Mouse (Mus musculus) MEL (cell line): ENCODE results near the gene Slc30a1. TPM values are rescaled to one million over a fixed set of nuclear protein-coding genes. Genes with fewer than 3 reads are reported as not detected.
A peak's percentile ranks its signal among the peaks of the same experiment; 100 is the strongest.

ENCODE experiments used
- DNase-seq: peaks from one replicate; pipeline ENCODE4 v3.0.0; 2011; ENCODE audit warnings: low read depth, low spot score
- H3K27ac ChIP-seq: 2 replicates; pipeline ENCODE4 v1.5.1; 2012; ENCODE audit warnings: low read depth, mild to moderate bottlenecking, control low read depth, low read length, moderate library complexity; ENCODE audit not compliant: control insufficient read depth
- H3K27me3 ChIP-seq, 2 experiments: fragments of 150-350 bp in 1 of 2; sonication (generic) in 1 of 2; 2 replicates each; pipeline ENCODE4 v1.6.1; 2012; ENCODE audit warnings: low read length in 2 of 2, mild to moderate bottlenecking in 2 of 2, improper control_type of control experiment in 1 of 2, moderate library complexity in 1 of 2; ENCODE audit not compliant: insufficient read depth in 2 of 2, control insufficient read depth in 1 of 2
- H3K36me3 ChIP-seq, 2 experiments: 2 replicates each; pipeline ENCODE4 v1.6.1; 2012 to 2014; ENCODE audit warnings: low read length in 2 of 2, improper control_type of control experiment in 1 of 2, inconsistent platforms in 1 of 2, mild to moderate bottlenecking in 1 of 2; ENCODE audit not compliant: insufficient read depth in 2 of 2, control insufficient read depth in 1 of 2
- H3K4me1 ChIP-seq, 2 experiments: fragments of 150-350 bp in 1 of 2; sonication (generic) in 1 of 2; 2 replicates each; pipeline ENCODE4 v1.6.1; 2012; ENCODE audit warnings: low read length in 2 of 2, improper control_type of control experiment in 1 of 2, mild to moderate bottlenecking in 1 of 2; ENCODE audit not compliant: insufficient read depth in 2 of 2, control insufficient read depth in 1 of 2
- H3K4me3 ChIP-seq, 2 experiments: fragments of 150-350 bp in 1 of 2; sonication (generic) in 1 of 2; 2 replicates each; pipeline ENCODE4 v1.5.1; 2012; ENCODE audit warnings: low read depth in 2 of 2, low read length in 2 of 2, mild to moderate bottlenecking in 2 of 2, moderate library complexity in 2 of 2, control low read depth in 1 of 2, improper control_type of control experiment in 1 of 2; ENCODE audit not compliant: control insufficient read depth in 1 of 2, insufficient read depth in 1 of 2
- H3K79me2 ChIP-seq: 2 replicates; pipeline ENCODE4 v1.6.1; 2012; ENCODE audit warnings: mild to moderate bottlenecking, low read length, moderate library complexity; ENCODE audit not compliant: control insufficient read depth, poor library complexity, insufficient read depth
- H3K9ac ChIP-seq: 2 replicates; pipeline ENCODE4 v1.6.1; 2012; ENCODE audit warnings: low read depth, mild to moderate bottlenecking, control low read depth, low read length, moderate library complexity; ENCODE audit not compliant: control insufficient read depth, poor library complexity, severe bottlenecking
- H3K9me3 ChIP-seq: fragments of 150-350 bp; sonication (generic); replicated peaks from 2 replicates; pipeline ENCODE4 v1.6.1; 2012; ENCODE audit warnings: mild to moderate bottlenecking, low read length, improper control_type of control experiment, moderate library complexity; ENCODE audit not compliant: insufficient read depth
- BHLHE40 ChIP-seq: IDR thresholded peaks from 2 replicates; pipeline ENCODE4 v1.6.1; 2012; ENCODE audit warnings: low read depth, mild to moderate bottlenecking, inconsistent platforms, low read length, improper control_type of control experiment, borderline replicate concordance
- CHD2 ChIP-seq: IDR thresholded peaks from 2 replicates; pipeline ENCODE4 v1.6.1; 2011; ENCODE audit warnings: low read length, improper control_type of control experiment
- EP300 ChIP-seq, 2 experiments: IDR thresholded peaks; 2 replicates each; pipeline ENCODE4 v1.6.1; 2011; ENCODE audit warnings: improper control_type of control experiment in 2 of 2, low read length in 2 of 2, low read depth in 1 of 2, mild to moderate bottlenecking in 1 of 2
- GATA1 ChIP-seq: IDR thresholded peaks from 2 replicates; pipeline ENCODE4 v1.6.1; 2011; ENCODE audit warnings: low read depth, low read length, improper control_type of control experiment
- KAT2A ChIP-seq: conservative IDR thresholded peaks from 2 replicates; pipeline ENCODE4 v1.6.1; 2012; ENCODE audit warnings: low read depth, low read length, improper control_type of control experiment, inconsistent platforms
- MAX ChIP-seq: IDR thresholded peaks from 2 replicates; pipeline ENCODE4 v1.6.1; 2011; ENCODE audit warnings: low read length, improper control_type of control experiment
- MXI1 ChIP-seq: IDR thresholded peaks from 2 replicates; pipeline ENCODE4 v1.6.1; 2011; ENCODE audit warnings: mild to moderate bottlenecking, low read depth, low read length, improper control_type of control experiment
- POLR2A ChIP-seq, 2 experiments: IDR thresholded peaks; 2 replicates each; pipeline ENCODE4 v1.6.1; 2011 to 2012; ENCODE audit warnings: low read length in 2 of 2, mild to moderate bottlenecking in 2 of 2, control low read depth in 1 of 2, improper control_type of control experiment in 1 of 2, low read depth in 1 of 2, moderate library complexity in 1 of 2; ENCODE audit not compliant: control insufficient read depth in 1 of 2, insufficient read depth in 1 of 2, poor library complexity in 1 of 2
- RCOR1 ChIP-seq: IDR thresholded peaks from 2 replicates; pipeline ENCODE4 v1.6.1; 2012; ENCODE audit warnings: low read depth, mild to moderate bottlenecking, inconsistent platforms, low read length, improper control_type of control experiment
- SIN3A ChIP-seq: IDR thresholded peaks from 2 replicates; pipeline ENCODE4 v1.6.1; 2012; ENCODE audit warnings: low read length, improper control_type of control experiment, inconsistent platforms
- TCF12 ChIP-seq: IDR thresholded peaks from 2 replicates; pipeline ENCODE4 v1.6.1; 2014; ENCODE audit warnings: low read depth, mild to moderate bottlenecking, inconsistent platforms, low read length, improper control_type of control experiment, moderate library complexity
- ZC3H11A ChIP-seq: IDR thresholded peaks from 2 replicates; pipeline ENCODE4 v1.6.1; 2012; ENCODE audit warnings: low read depth, mild to moderate bottlenecking, inconsistent platforms, low read length, improper control_type of control experiment
- ZNF384 ChIP-seq: IDR thresholded peaks from 2 replicates; pipeline ENCODE4 v1.6.1; 2012; ENCODE audit warnings: low read depth, mild to moderate bottlenecking, inconsistent platforms, low read length, improper control_type of control experiment
- polyA plus RNA-seq, 2 experiments: library from polyadenylated mRNA; stranded (reverse) in 1 of 2; unstranded in 1 of 2; fragments of >175 nt in 1 of 2; fragments of >200 nt in 1 of 2; gene quantifications; 2 replicates each; pipeline versions ENCODE4 v1.2.1 to v1.2.4; 2012; ENCODE audit warnings: low replicate concordance in 2 of 2, low read depth in 1 of 2; ENCODE audit not compliant: insufficient read length in 2 of 2, insufficient read depth in 1 of 2, missing spikeins in 1 of 2
- total RNA-seq: library from RNA; depleted of rRNA; stranded (reverse); fragments of 300-350 nt; gene quantifications from 2 replicates; pipeline ENCODE4 v1.2.3, GENCODE M21; 2012

Slc30a1 gene
- total and polyA plus RNA-seq, 3 experiments: 10.4 to 10.7 TPM; not detected in 1

DNA sequence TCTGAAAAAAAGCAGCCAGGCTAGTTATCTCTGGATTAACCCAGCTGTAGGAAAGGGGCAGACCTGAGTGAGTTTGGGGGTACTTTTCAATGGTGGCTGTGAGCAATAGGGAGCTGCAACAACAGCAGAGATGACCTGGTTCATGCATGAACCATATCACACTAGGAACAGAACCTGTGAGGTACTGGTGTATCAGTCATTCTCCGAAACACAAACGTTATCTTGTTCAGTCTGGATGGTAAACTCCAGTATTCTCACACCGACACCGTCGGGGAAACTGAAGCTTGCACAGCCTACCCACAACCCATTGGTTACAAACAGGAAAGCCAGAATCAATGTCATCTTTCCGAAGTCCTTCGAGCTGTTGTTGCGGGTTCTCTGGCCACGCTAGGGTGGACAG is 11.7 kb upstream of the Slc30a1 start:
- 0 out of 4 replicates have a peak, but pooled peaks of 1 of the 2 experiments have one; percentile 3 for TF ChIP-seq EP300 (IDR thresholded peaks at IDR 0.05; ENCODE audit: low read depth in 1 of 2, low read length in 2 of 2)
- no peak for TF ChIP-seq RCOR1
- DNase-seq: no peak
- Histone ChIP-seq H3K4me1 (peaks cover 0 to 7% of the 10 kb centered on the region in 2 experiments; a peak in 1 of 4 replicates), H3K79me2 (no peaks in the 10 kb centered on the region), H3K27ac (no peak overlapping the region), H3K4me3 (peak overlapping the region; percentile 31 to 51; a peak in 3 of 4 replicates), H3K9ac (peak overlapping the region; percentile 33; the same call in 1 of the 2 replicates), H3K9me3 (no peaks in the 10 kb centered on the region), H3K36me3 (no peaks in the 10 kb centered on the region), H3K27me3 (no peaks in the 10 kb centered on the region)

DNA sequence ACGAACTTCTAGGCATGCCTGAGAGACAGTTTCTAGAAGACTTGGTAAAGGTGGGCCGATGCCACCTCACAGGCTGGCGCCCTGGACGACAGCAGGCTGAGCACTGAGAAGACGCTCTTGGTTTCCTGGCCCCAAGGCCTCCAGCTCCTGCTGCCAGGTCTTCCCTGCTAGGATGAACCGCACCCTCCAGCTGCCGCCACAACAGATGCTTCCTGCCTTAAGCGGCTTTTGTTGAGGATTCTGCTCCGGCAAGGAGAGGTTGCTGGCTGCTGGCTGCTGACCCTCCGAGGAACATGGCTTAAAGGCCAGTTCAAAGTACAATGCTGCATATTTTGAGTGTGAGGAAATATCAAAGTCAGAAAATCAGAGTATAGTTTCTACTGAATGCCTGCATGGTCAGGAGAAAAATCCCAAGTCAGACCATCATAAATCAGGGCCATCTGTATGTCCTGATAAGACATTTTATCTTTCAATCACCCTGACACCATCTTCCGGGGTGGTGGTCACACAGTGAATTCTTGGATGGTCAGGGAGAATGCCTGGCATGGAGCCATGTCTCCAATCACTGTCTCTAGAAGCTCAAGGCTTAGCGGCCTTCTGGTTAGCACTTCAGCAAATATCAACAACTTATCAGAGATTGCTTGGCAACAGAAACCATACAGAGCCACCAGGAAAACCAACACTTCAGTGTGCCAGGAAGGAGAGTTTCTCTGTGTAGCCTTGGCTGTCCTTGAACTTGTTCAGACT is 9.6 kb upstream of the Slc30a1 start:
- DNase-seq: no peak

DNA sequence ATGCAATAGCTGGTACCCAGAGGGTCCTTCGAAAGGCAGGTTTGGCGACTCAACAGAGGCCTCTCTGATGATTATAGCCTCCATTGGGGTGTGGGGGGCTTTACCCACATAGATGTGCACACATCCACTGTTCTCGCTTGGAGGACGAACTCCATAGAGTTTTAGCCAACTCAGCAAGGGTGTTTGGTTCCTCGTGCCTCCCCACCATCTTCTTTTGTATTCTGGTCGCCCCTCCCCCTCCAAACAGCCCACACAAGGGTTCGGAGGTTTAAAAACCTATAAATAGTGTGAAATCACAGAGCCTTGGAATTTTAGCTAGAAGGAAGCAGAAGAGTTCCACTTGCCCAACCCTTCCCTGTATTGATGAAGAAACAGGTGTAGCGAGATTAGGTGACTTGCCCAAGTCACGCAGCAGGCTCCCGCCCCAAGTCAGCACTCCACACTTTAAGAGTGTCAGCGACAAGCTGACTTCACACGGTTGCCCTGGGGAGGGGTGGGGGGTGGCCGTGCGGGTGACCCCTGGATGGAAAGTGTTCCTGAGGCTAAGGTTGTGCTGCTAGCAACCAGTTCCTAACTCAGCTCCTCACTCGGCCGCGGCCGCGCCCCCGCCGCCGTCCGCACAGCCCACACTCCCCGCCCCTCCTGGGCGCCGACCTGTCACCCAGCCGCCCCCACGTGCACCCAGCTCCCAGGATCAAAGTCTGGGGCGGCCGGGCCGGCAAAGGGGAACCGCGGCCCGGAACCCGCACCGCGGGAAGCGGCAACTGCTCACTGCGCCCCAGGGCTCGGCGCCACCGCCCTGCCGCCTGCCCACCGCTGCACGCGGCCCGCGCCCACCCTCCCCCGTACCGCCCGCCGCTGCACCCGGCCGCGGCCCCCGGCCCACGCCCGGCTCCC is 682 bp upstream of the Slc30a1 start:
- peak; percentile 67 for DNase-seq
- Histone ChIP-seq H3K27ac (no peak overlapping the region), H3K4me1 (peaks cover 7 to 22% of the 10 kb centered on the region in 2 experiments)

More for the DNA sequence above, 9.6 kb upstream of the Slc30a1 start:
- H3K4me1 ChIP-seq: peaks cover 0 to 7% of the 10 kb centered on the region in 2 experiments; a peak in 1 of 4 replicates
- no peaks in the 10 kb centered on the region for H3K27me3 ChIP-seq
- no peak overlapping the region for H3K4me3 ChIP-seq
- no peaks in the 10 kb centered on the region for H3K9me3 ChIP-seq
- H3K36me3 ChIP-seq: no peaks in the 10 kb centered on the region
- H3K27ac ChIP-seq: no peak overlapping the region
- H3K79me2 ChIP-seq: no peaks in the 10 kb centered on the region
- TF ChIP-seq TCF12: no peak
- TF ChIP-seq BHLHE40: no peak
- no peak overlapping the region for H3K9ac ChIP-seq

More for the DNA sequence above, 682 bp upstream of the Slc30a1 start:
- peak overlapping the region; percentile 83 for H3K9ac ChIP-seq
- peak overlapping the region; percentile 53 to 74 for H3K4me3 ChIP-seq
- TF ChIP-seq MAX (peak; percentile 27; the same call in 1 of the 2 replicates), MXI1 (peak; percentile 96), SIN3A (0 out of 2 replicates have a peak, but pooled peaks have one; percentile 55), GATA1 (no peak), POLR2A (IDR thresholded peaks at IDR 0.05; ENCODE audit: control insufficient read depth in 1 of 2, insufficient read depth in 1 of 2, low read depth in 1 of 2, low read length in 2 of 2, poor library complexity in 1 of 2) (peak in 1 of 2 experiments; percentile 35; a peak in 2 of 4 replicates), KAT2A (no peak), CHD2 (no peak), ZNF384 (no peak), ZC3H11A (no peak)
- TF ChIP-seq, all 39 proteins: peak for 4
- no peaks in the 10 kb centered on the region for H3K27me3 ChIP-seq
- no peaks in the 10 kb centered on the region for H3K9me3 ChIP-seq
- H3K79me2 ChIP-seq: peaks cover 29% of the 10 kb centered on the region
- peaks cover 0 to 24% of the 10 kb centered on the region in 2 experiments for H3K36me3 ChIP-seq
